In the genomic region with DNA sequence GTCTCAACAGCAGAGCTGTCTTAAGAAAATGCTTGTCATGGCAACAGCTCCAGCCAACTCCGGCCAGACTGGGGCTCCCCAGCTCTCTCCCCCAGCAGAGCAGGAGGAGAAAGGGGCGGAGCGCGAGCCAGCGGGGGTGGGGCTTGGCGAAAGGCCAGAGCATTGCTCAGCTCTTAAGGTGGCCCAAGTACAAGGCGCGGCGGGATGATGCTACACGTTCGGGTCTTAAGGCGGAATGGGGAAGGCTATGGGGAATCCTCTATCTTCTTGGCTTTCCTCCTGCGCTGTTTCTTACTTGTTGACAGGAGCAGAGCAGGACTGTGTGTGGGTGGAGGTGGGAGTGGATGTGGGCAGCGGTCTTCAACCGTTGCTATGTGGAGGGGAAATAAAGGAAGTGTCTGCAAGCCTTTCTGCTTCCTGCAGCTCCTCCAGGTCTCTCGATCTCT, we compare ENCODE assay signal across 7 mouse cellular contexts. TPM values are rescaled to one million over a fixed set of nuclear protein-coding genes. Genes with fewer than 3 reads are reported as not detected.
DNase-seq lines count a peak whose midpoint lies in the region; ATAC-seq lines count a peak whose summit lies in the region.

Atp2b4 (minus strand) TSS at position 94 of the 446 bp plus-strand sequence.

- no peaks in the 10 kb centered on the region for H3K9me3 ChIP-seq in intestine, embryonic 15.5 days
- no peaks in the 10 kb centered on the region for H3K9me3 ChIP-seq in midbrain, embryonic 10.5 days (replicated peaks)

- H3K4me1 ChIP-seq in intestine, embryonic 15.5 days (replicated peaks) = peaks cover 35% of the 10 kb centered on the region
- peaks cover 45% of the 10 kb centered on the region for H3K4me1 ChIP-seq in midbrain, embryonic 10.5 days

- H3K4me2 ChIP-seq in intestine, embryonic 15.5 days (replicated peaks) = peak within 1 kb of the TSS; percentile 94

- H3K9ac ChIP-seq in intestine, embryonic 15.5 days = peak within 1 kb of the TSS; percentile 66

- no peaks in the 10 kb centered on the region for H3K36me3 ChIP-seq in intestine, embryonic 15.5 days
- no peaks in the 10 kb centered on the region for H3K36me3 ChIP-seq in midbrain, embryonic 10.5 days

- peak; percentile 93 for ATAC-seq in intestine, embryonic 15.5 days

- WGBS in intestine, embryonic 15.5 days = under 1% methylated on average over 16 of the region's 16 CpGs
- WGBS in midbrain, embryonic 10.5 days = under 1% methylated on average over 16 of the region's 16 CpGs

- H3K27ac ChIP-seq in intestine, embryonic 15.5 days = peak within 1 kb of the TSS; percentile 67
- H3K27ac ChIP-seq in midbrain, embryonic 10.5 days (replicated peaks) = peak within 1 kb of the TSS; percentile 58

- intact Hi-C loops in gastrocnemius, postnatal 36 days (cut with DNase I) = loop anchor here (2.0 kb wide), 1 partner anchor 96 kb away; no protein-coding TSS in a partner anchor
- intact Hi-C loops in left cerebral cortex, postnatal 25 days (cut with DNase I) = loop anchor here (2.0 kb wide), 1 partner anchor 96 kb away; no protein-coding TSS in a partner anchor

- peak within 1 kb of the TSS; percentile 65 for H3K4me3 ChIP-seq in intestine, embryonic 15.5 days (replicated peaks)
- peak within 1 kb of the TSS; percentile 73 for H3K4me3 ChIP-seq in midbrain, embryonic 10.5 days

- no peaks in the 10 kb centered on the region for H3K27me3 ChIP-seq in intestine, embryonic 15.5 days (replicated peaks)
- peaks cover 51% of the 10 kb centered on the region for H3K27me3 ChIP-seq in midbrain, embryonic 10.5 days (ENCODE audit: low read depth, poor library complexity, severe bottlenecking)

- peak; percentile 97 for DNase-seq in adrenal gland, adult 2 months
- peak; percentile 83 for DNase-seq in embryo, embryonic 11.5 days (ENCODE audit: low read depth, low spot score)
- peak; percentile 97 to 99 for DNase-seq in gastrocnemius, postnatal 36 days
- peak; percentile 93 to 95 for DNase-seq in left cerebral cortex, postnatal 25 days (ENCODE audit: low spot score in 2 of 2)
- DNase-seq in midbrain, embryonic 10.5 days (ENCODE audit: low spot score) = peak; percentile 84
- DNase-seq in right cerebral cortex, postnatal 4 days = peak; percentile 97

RNA-seq across cellular contexts. Expression of gene Atp2b4, which starts in this region (rescaled TPM):
- 10 to 100 TPM; 24.9 to 39.7 TPM for total RNA-seq in adrenal gland, adult 2 months (2021)
- 4.2 and 4.5 TPM in 2 replicates for polyA plus RNA-seq in adrenal gland, adult 2 months (2012; rRNA removed)
- total RNA-seq in gastrocnemius, postnatal 36 days (2021) = 10 to 100 TPM in 1 of 2 experiments, 1 to 10 TPM in 1; 8.6 to 12.9 TPM
- 18.2 and 19.9 TPM in 2 replicates for polyA plus RNA-seq in intestine, embryonic 15.5 days (2015; fragmentation: Nextera tagmentation; extraction: Ambion mirVana)
- 100 to 1,000 TPM; 201 to 257 TPM for total RNA-seq in left cerebral cortex, postnatal 25 days (2021)
- 3.0 and 5.7 TPM in 2 replicates for polyA plus RNA-seq in midbrain, embryonic 10.5 days (2016; fragmentation: Nextera tagmentation; extraction: Ambion mirVana)

Comparison
In these comparisons a context has a peak if more than half of its experiments do, and no peak if none do; other contexts are left out.
1. Peak in every context shown above with its lines: DNase-seq, ATAC-seq, H3K4me3 ChIP-seq and H3K27ac ChIP-seq.
2. RNA of gene Atp2b4 (total RNA-seq): 201 to 257 TPM in left cerebral cortex, postnatal 25 days; 24.9 to 39.7 TPM in adrenal gland, adult 2 months and 8.6 to 12.9 TPM in gastrocnemius, postnatal 36 days; every median in the first group is over 4 times any median in the second.